Mouse (Mus musculus) heart, embryonic 10.5 days (tissue): ENCODE measurements around the gene Mios. TPM values are rescaled to one million over a fixed set of nuclear protein-coding genes. Genes with fewer than 3 reads are reported as not detected.

Experiments used
- DNase-seq: peaks from one replicate; pipeline ENCODE4 v3.0.0-alpha.2; 2017; ENCODE audit warnings: low spot score
- H3K27ac ChIP-seq: fragments of 300-500 bp; sonication (generic); 2 replicates; pipeline ENCODE4 v1.5.1; 2016; ENCODE audit warnings: mild to moderate bottlenecking
- H3K27me3 ChIP-seq: fragments of 300-500 bp; sonication (generic); 2 replicates; pipeline ENCODE4 v1.6.1; 2016; ENCODE audit warnings: mild to moderate bottlenecking; ENCODE audit not compliant: poor library complexity, insufficient read depth, severe bottlenecking
- H3K36me3 ChIP-seq: fragments of 300-500 bp; sonication (generic); 2 replicates; pipeline ENCODE4 v1.6.1; 2016; ENCODE audit warnings: mild to moderate bottlenecking, moderate library complexity
- H3K4me1 ChIP-seq: fragments of 300-500 bp; sonication (generic); 2 replicates; pipeline ENCODE4 v1.6.1; 2016; ENCODE audit warnings: mild to moderate bottlenecking
- H3K4me3 ChIP-seq: fragments of 300-500 bp; sonication (generic); 2 replicates; pipeline ENCODE4 v1.5.1; 2016; ENCODE audit warnings: mild to moderate bottlenecking, moderate library complexity
- H3K9me3 ChIP-seq: fragments of 300-500 bp; sonication (generic); 2 replicates; pipeline ENCODE4 v1.6.1; 2016; ENCODE audit warnings: mild to moderate bottlenecking, moderate library complexity
- WGBS: fragments of 180-500 bp; shearing (Covaris S2); methylation state at CpG from one replicate; pipeline ENCODE4 v1.1.7; 2016; 5-methylcytosine and 5-hydroxymethylcytosine counted together
- polyA plus RNA-seq: library from polyadenylated mRNA; unstranded; fragments of >200 nt; fragmentation: Nextera tagmentation; extraction: Ambion mirVana; gene quantifications from 2 replicates; pipeline ENCODE4 v1.2.1, GENCODE M21; 2016

The Mios gene
- polyA plus RNA-seq, 1 experiment from 2014 or later, result 22.0 TPM

DNA sequence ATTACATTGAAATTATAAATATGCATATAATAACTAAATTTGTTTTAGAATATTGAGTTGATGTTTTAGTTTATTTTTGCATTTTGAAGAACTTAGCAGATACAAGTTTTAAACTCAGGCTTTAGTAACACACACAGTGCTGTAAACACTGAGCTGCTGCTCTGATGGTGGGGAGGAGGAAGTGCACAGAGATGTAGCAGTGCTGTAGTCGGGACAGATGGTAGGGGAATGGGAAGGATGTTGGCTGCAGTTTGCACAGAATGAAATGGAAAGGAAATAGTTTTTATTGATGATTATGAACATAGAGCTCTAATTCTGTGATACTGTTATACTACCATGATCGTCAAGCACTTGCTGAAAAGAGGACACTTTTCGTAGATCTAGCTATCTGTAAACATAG lies 18.0 kb downstream of the Mios start:
- peaks cover 45% of the 10 kb centered on the region for H3K36me3 ChIP-seq
- H3K4me3 ChIP-seq, result no peak overlapping the region
- no peaks in the 10 kb centered on the region for H3K9me3 ChIP-seq
- no peak for DNase-seq
- no peaks in the 10 kb centered on the region for H3K27me3 ChIP-seq
- H3K4me1 ChIP-seq, result no peaks in the 10 kb centered on the region
- 83% methylated on average over 3 of the region's 3 CpGs for WGBS
- H3K27ac ChIP-seq, result no peak overlapping the region

DNA sequence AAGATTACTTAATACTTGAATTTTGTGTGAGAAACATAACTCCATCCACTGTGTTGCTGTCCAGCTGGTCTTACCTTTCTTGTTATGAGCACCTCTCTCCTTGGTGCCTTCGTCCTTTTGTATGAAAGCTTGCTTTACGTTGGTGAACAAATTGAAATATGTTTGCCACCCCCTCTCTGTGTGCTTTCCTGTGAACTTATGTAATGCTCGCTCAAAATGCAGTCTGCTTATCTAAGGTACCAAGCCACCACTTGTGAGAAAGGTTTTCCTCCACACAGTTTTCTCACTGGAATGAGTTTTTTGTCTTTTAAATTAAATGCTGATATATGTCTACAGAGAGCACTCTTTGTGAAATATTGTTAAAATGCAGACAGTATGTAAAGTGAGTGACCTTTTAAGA lies 19.6 kb downstream of the Mios start:
- peaks cover 54% of the 10 kb centered on the region for H3K36me3 ChIP-seq
- no peaks in the 10 kb centered on the region for H3K9me3 ChIP-seq
- WGBS, result 92% methylated on average over 3 of the region's 3 CpGs
- no peaks in the 10 kb centered on the region for H3K27me3 ChIP-seq
- no peak for DNase-seq
- H3K4me3 ChIP-seq, result no peak overlapping the region
- H3K4me1 ChIP-seq, result no peaks in the 10 kb centered on the region
- H3K27ac ChIP-seq, result no peak overlapping the region

- peaks cover 17% of the 10 kb centered on the region; the same call in 1 of the 2 replicates for H3K36me3 ChIP-seq
- 11% methylated on average over 6 of the region's 6 CpGs for WGBS
- peak overlapping the region; percentile 91 for H3K27ac ChIP-seq
- H3K27me3 ChIP-seq, result no peaks in the 10 kb centered on the region
- H3K4me3 ChIP-seq, result peak overlapping the region; percentile 80
- no peak for DNase-seq
- peaks cover 4% of the 10 kb centered on the region; the same call in 1 of the 2 replicates for H3K4me1 ChIP-seq
- no peaks in the 10 kb centered on the region for H3K9me3 ChIP-seq
These were observed 49.3 kb downstream of the Mios start for GRCm38 (mm10) chr6:8258316-8258715.

- peak; percentile 99 for DNase-seq
- peaks cover 4% of the 10 kb centered on the region; the same call in 1 of the 2 replicates for H3K4me1 ChIP-seq
- peak within 1 kb of the TSS; percentile 80 for H3K4me3 ChIP-seq
- H3K9me3 ChIP-seq, result no peaks in the 10 kb centered on the region
- WGBS, result under 1% methylated on average over 64 of the region's 64 CpGs
- H3K36me3 ChIP-seq, result peaks cover 10% of the 10 kb centered on the region; the same call in 1 of the 2 replicates
- H3K27me3 ChIP-seq, result no peaks in the 10 kb centered on the region
- peak within 1 kb of the TSS; percentile 91 for H3K27ac ChIP-seq
These were observed 50.1 kb downstream of the Mios start, which contains the start of the genes Rpa3, Umad1 and Gm45062 for GRCm38 (mm10) chr6:8259004-8259666. Gene Rpa3 (minus strand): TSS chr6:8259173. Gene Umad1 (plus strand): TSS chr6:8259288. Gene Gm45062 (plus strand): TSS chr6:8259450.

GRCm38 (mm10) chr6:8259667-8260044 lies 50.6 kb downstream of the Mios start:
- peak; percentile 80 for DNase-seq
- H3K9me3 ChIP-seq, result no peaks in the 10 kb centered on the region
- H3K4me3 ChIP-seq, result peak overlapping the region; percentile 80
- H3K27me3 ChIP-seq, result no peaks in the 10 kb centered on the region
- peaks cover 4% of the 10 kb centered on the region; the same call in 1 of the 2 replicates for H3K4me1 ChIP-seq
- peak overlapping the region; percentile 91 for H3K27ac ChIP-seq
- 1% methylated on average over 8 of the region's 8 CpGs for WGBS
- peaks cover 6% of the 10 kb centered on the region; the same call in 1 of the 2 replicates for H3K36me3 ChIP-seq

DNA sequence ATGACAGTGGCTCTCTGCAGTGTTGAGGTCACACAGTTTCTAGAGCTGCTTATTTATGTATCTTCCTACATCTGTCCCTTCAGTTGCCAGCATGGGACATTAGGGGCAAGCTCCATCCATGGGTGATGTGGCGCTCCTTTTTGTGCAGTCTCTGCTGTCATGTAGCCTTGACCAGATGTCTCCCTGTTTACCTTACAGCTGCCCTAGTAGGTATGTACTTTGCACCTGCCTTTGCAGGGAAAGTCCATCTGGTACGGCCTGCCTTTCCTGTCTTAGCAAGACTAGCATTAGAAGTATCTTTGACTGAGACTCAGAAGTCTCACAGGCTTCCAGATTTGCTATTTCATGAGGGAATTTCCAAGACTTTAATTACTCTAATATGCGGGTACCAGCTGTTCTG lies 62.0 kb downstream of the Mios start:
- WGBS, result 88% methylated on average over 3 of the region's 3 CpGs
- Histone ChIP-seq H3K36me3 (0 out of 2 replicates have a peak, but pooled peaks cover 4% of the 10 kb centered on the region), H3K4me1 (0 out of 2 replicates have a peak, but pooled peaks cover 3% of the 10 kb centered on the region), H3K27me3 (no peaks in the 10 kb centered on the region), H3K27ac (no peak overlapping the region), H3K9me3 (no peaks in the 10 kb centered on the region), H3K4me3 (no peak overlapping the region)
- DNase-seq, result no peak

GRCm38 (mm10) chr6:8274387-8275054 lies 65.5 kb downstream of the Mios start:
- 27% methylated on average over 6 of the region's 6 CpGs for WGBS
- no peaks in the 10 kb centered on the region for H3K9me3 ChIP-seq
- H3K4me1 ChIP-seq, result peaks cover 9% of the 10 kb centered on the region; the same call in 1 of the 2 replicates
- H3K27ac ChIP-seq, result no peak overlapping the region
- H3K27me3 ChIP-seq, result no peaks in the 10 kb centered on the region
- H3K4me3 ChIP-seq, result no peak overlapping the region
- no peak for DNase-seq
- peaks cover 8% of the 10 kb centered on the region; the same call in 1 of the 2 replicates for H3K36me3 ChIP-seq

- Histone ChIP-seq H3K27ac (no peak overlapping the region), H3K9me3 (no peaks in the 10 kb centered on the region), H3K27me3 (no peaks in the 10 kb centered on the region), H3K4me1 (peaks cover 9% of the 10 kb centered on the region; the same call in 1 of the 2 replicates), H3K36me3 (peaks cover 8% of the 10 kb centered on the region; the same call in 1 of the 2 replicates), H3K4me3 (no peak overlapping the region)
- DNase-seq, result no peak
- WGBS, result 3% methylated on average over 1 of the region's 1 CpGs
These were observed 66.1 kb downstream of the Mios start for GRCm38 (mm10) chr6:8275098-8275497.

- Histone ChIP-seq H3K9me3 (no peaks in the 10 kb centered on the region), H3K36me3 (peaks cover 5% of the 10 kb centered on the region; the same call in 1 of the 2 replicates), H3K27me3 (no peaks in the 10 kb centered on the region), H3K27ac (no peak overlapping the region), H3K4me1 (peaks cover 9% of the 10 kb centered on the region; the same call in 1 of the 2 replicates), H3K4me3 (no peak overlapping the region)
- DNase-seq, result no peak
- WGBS, result 17% methylated on average over 4 of the region's 4 CpGs
These were observed 67.4 kb downstream of the Mios start for GRCm38 (mm10) chr6:8276431-8276830.

DNA sequence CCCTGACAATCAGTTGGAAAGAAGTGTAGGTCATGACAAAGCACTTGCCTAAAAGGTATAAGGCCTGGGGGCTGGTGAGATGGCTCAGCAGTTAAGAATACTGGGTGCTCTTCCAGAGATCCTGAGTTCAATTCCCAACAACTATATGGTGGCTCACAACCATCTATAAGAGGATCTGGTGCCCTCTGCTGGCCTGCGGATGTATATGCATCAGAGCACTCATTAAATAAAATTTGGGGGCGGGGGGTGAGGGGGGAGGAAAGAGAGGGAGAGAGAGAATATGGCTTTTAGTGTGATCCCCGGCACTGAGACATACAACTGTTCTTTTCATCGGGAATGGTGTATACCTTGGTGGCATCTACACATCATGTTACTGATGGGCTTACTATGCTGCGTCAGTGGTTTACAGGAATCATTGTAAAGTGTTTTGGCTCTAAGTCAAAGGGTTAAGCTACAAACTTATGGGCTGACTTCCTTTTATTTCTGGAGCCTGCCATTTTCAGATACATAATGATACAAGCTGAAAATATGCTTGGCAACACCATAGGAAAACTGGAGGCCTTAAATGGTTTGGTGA lies 69.5 kb downstream of the Mios start:
- Histone ChIP-seq H3K27ac (no peak overlapping the region), H3K4me3 (no peak overlapping the region), H3K27me3 (no peaks in the 10 kb centered on the region), H3K36me3 (peaks cover 5% of the 10 kb centered on the region; the same call in 1 of the 2 replicates), H3K4me1 (peaks cover 6% of the 10 kb centered on the region; the same call in 1 of the 2 replicates), H3K9me3 (no peaks in the 10 kb centered on the region)
- WGBS, result 78% methylated on average over 5 of the region's 5 CpGs
- DNase-seq, result no peak

DNA sequence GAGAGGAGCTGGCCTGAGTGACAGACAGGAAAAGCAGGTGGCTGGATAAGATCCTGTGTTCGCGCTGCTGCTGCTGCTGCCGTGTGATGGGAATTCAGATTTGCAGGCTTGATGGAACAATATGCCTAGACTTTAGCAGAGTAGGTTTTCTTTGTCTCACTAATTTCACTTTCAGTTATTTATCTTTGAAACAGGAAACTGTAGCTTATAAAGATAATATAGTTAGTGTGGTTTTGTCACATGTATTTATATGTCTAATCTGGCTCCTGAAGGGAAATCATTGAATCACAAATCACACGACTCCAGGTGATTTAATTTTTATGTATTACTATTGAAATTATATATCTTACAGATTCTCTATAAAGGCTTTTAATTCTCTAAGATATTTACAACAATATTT lies 74.2 kb downstream of the Mios start:
- 79% methylated on average over 4 of the region's 4 CpGs for WGBS
- no peaks in the 10 kb centered on the region for H3K9me3 ChIP-seq
- H3K4me1 ChIP-seq, result no peaks in the 10 kb centered on the region
- H3K27me3 ChIP-seq, result no peaks in the 10 kb centered on the region
- no peak for DNase-seq
- no peak overlapping the region for H3K27ac ChIP-seq
- H3K4me3 ChIP-seq, result no peak overlapping the region
- peaks cover 5% of the 10 kb centered on the region; the same call in 1 of the 2 replicates for H3K36me3 ChIP-seq

DNA sequence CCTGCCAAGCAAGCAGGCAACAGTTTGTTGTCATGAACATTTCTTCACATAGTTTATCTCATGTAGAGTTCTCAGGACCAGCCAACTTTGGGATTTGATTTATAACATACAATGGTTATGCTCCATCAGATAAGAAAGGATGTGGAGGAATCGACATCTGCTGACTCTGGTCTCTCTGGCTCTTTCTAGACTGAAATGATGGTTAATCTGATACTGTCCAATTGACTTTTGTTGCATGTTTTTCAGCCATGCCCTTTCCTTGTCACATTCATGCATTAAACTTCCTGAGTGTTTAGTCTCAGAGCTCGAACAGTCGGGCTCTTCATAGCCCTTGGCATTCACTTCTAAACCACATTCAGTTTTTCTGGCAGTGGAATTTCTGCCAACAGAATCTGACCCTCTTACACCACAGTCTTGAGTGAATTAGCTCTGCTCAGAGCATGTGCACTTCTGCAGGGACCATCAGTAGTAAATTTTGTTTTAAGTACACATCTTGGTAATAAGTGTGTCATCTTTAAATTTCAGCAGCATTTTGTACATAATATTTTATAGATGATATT lies 76.5 kb downstream of the Mios start:
- H3K4me3 ChIP-seq, result no peak overlapping the region
- DNase-seq, result no peak
- H3K36me3 ChIP-seq, result no peaks in the 10 kb centered on the region
- no peak overlapping the region for H3K27ac ChIP-seq
- H3K9me3 ChIP-seq, result no peaks in the 10 kb centered on the region
- 85% methylated on average over 3 of the region's 3 CpGs for WGBS
- no peaks in the 10 kb centered on the region for H3K27me3 ChIP-seq
- H3K4me1 ChIP-seq, result no peaks in the 10 kb centered on the region
